Mouse (Mus musculus) forebrain, embryonic 16.5 days (tissue): Measurements from ENCODE around the gene Sorcs2. TPM values are rescaled to one million over a fixed set of nuclear protein-coding genes. Genes with fewer than 3 reads are reported as not detected.

Experiments used
- ATAC-seq: fragments of 200-750 bp; cut with Nextera tagmentation; 2 replicates; pipeline ENCODE4 v1.8.0; 2017; ENCODE audit warnings: mild to moderate bottlenecking, moderate library complexity
- H3K27ac ChIP-seq: fragments of 300-500 bp; sonication (generic); 2 replicates; pipeline ENCODE4 v1.5.1; 2014; ENCODE audit warnings: low read length, control low read depth
- H3K27me3 ChIP-seq: fragments of 300-500 bp; sonication (generic); replicated peaks from 2 replicates; pipeline ENCODE4 v1.6.1; 2014; ENCODE audit warnings: low read length; ENCODE audit not compliant: control insufficient read depth, insufficient read depth
- H3K36me3 ChIP-seq: fragments of 300-500 bp; sonication (generic); 2 replicates; pipeline ENCODE4 v1.6.1; 2014; ENCODE audit not compliant: control insufficient read depth, insufficient read depth
- H3K4me1 ChIP-seq: fragments of 300-500 bp; sonication (generic); replicated peaks from 2 replicates; pipeline ENCODE4 v1.6.1; 2014; ENCODE audit warnings: low read length; ENCODE audit not compliant: control insufficient read depth, insufficient read depth
- H3K4me2 ChIP-seq: fragments of 300-500 bp; sonication (generic); 2 replicates; pipeline ENCODE4 v1.6.1; 2014; ENCODE audit warnings: mild to moderate bottlenecking, low read length, control low read depth
- H3K4me3 ChIP-seq: fragments of 300-500 bp; sonication (generic); replicated peaks from 2 replicates; pipeline ENCODE4 v1.5.1; 2014; ENCODE audit warnings: mild to moderate bottlenecking, low read length, control low read depth
- H3K9ac ChIP-seq: fragments of 300-500 bp; sonication (generic); replicated peaks from 2 replicates; pipeline ENCODE4 v1.6.1; 2014; ENCODE audit warnings: low read depth, low read length, control low read depth
- H3K9me3 ChIP-seq: fragments of 300-500 bp; sonication (generic); 2 replicates; pipeline ENCODE4 v1.6.1; 2016; ENCODE audit warnings: low read length; ENCODE audit not compliant: control insufficient read depth
- WGBS: fragments of 180-500 bp; shearing (Covaris S2); extraction: QIAGEN DNeasy Blood & Tissue Kit; methylation state at CpG from one replicate; pipeline ENCODE4 v1.1.7; 2014; 5-methylcytosine and 5-hydroxymethylcytosine counted together
- polyA plus RNA-seq: library from polyadenylated mRNA; unstranded; fragments of >200 nt; fragmentation: Nextera tagmentation; extraction: Ambion mirVana; gene quantifications from 2 replicates; pipeline ENCODE4 v1.2.1, GENCODE M21; 2015

Sorcs2 gene
- polyA plus RNA-seq, 1 experiment from 2014 or later: 7.0 TPM

- Histone ChIP-seq H3K4me3 (no peak overlapping the region), H3K27ac (no peak overlapping the region), H3K9ac (no peak overlapping the region), H3K4me1 (peaks cover 2% of the 10 kb centered on the region; the same call in 1 of the 2 replicates), H3K36me3 (peaks cover 17% of the 10 kb centered on the region), H3K9me3 (no peaks in the 10 kb centered on the region), H3K27me3 (no peaks in the 10 kb centered on the region), H3K4me2 (no peak overlapping the region)
- WGBS: 76% methylated on average over 6 of the region's 6 CpGs
- ATAC-seq: no peak
These were observed 408.4 kb downstream of the Sorcs2 start for GRCm38 (mm10) chr5:35989506-35989905.

GRCm38 (mm10) chr5:35988085-35988484 lies 409.9 kb downstream of the Sorcs2 start:
- H3K4me2 ChIP-seq: no peak overlapping the region
- 89% methylated on average over 8 of the region's 8 CpGs for WGBS
- no peak overlapping the region for H3K27ac ChIP-seq
- ATAC-seq: no peak
- H3K9ac ChIP-seq: no peak overlapping the region
- peaks cover 11% of the 10 kb centered on the region for H3K36me3 ChIP-seq
- H3K9me3 ChIP-seq: no peaks in the 10 kb centered on the region
- no peaks in the 10 kb centered on the region for H3K27me3 ChIP-seq
- peaks cover 2% of the 10 kb centered on the region; the same call in 1 of the 2 replicates for H3K4me1 ChIP-seq
- no peak overlapping the region for H3K4me3 ChIP-seq

- no peaks in the 10 kb centered on the region for H3K9me3 ChIP-seq
- WGBS: 49% methylated on average over 8 of the region's 8 CpGs
- no peak overlapping the region for H3K4me2 ChIP-seq
- no peaks in the 10 kb centered on the region for H3K27me3 ChIP-seq
- ATAC-seq: peak; percentile 32; the same call in 1 of the 2 replicates
- peaks cover 9% of the 10 kb centered on the region for H3K4me1 ChIP-seq
- no peak overlapping the region for H3K9ac ChIP-seq
- H3K36me3 ChIP-seq: peaks cover 11% of the 10 kb centered on the region
- 0 out of 2 replicates have a peak overlapping the region, but pooled peaks have one; percentile 38 for H3K27ac ChIP-seq
- H3K4me3 ChIP-seq: no peak overlapping the region
These were observed 412.3 kb downstream of the Sorcs2 start for GRCm38 (mm10) chr5:35985611-35986010.

DNA sequence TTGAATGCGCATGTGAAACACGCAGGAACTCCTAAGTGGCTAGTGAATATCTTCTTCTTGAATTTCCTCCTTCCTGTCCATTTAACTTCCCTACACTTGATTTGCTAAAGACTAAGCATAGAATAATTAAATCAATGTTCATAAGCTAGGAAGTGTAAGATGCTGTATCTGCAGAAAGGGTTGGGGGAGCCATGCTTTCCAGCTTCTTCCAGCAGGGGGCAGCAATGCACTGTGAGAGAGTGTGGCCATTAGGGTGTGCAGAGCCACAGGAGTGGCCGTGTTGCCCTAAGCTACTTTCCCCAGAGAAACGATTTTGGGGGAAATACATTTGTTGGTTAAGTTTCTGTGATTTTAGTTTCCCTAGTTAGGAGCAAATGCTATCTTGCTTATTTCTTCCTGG lies 416.0 kb downstream of the Sorcs2 start:
- peaks cover 14% of the 10 kb centered on the region for H3K36me3 ChIP-seq
- H3K9ac ChIP-seq: no peak overlapping the region
- no peak overlapping the region for H3K27ac ChIP-seq
- no peak overlapping the region for H3K4me3 ChIP-seq
- peak; percentile 75 for ATAC-seq
- 38% methylated on average over 4 of the region's 4 CpGs for WGBS
- H3K9me3 ChIP-seq: no peaks in the 10 kb centered on the region
- H3K4me1 ChIP-seq: peaks cover 9% of the 10 kb centered on the region
- no peaks in the 10 kb centered on the region for H3K27me3 ChIP-seq
- H3K4me2 ChIP-seq: no peak overlapping the region

GRCm38 (mm10) chr5:35981341-35981740 lies 416.6 kb downstream of the Sorcs2 start:
- Histone ChIP-seq H3K9ac (no peak overlapping the region), H3K27me3 (no peaks in the 10 kb centered on the region), H3K27ac (no peak overlapping the region), H3K4me1 (peaks cover 9% of the 10 kb centered on the region), H3K4me2 (no peak overlapping the region), H3K9me3 (no peaks in the 10 kb centered on the region), H3K36me3 (peaks cover 20% of the 10 kb centered on the region), H3K4me3 (no peak overlapping the region)
- WGBS: 74% methylated on average over 5 of the region's 5 CpGs
- no peak for ATAC-seq

GRCm38 (mm10) chr5:35980542-35980941 lies 417.4 kb downstream of the Sorcs2 start:
- Histone ChIP-seq H3K9ac (no peak overlapping the region), H3K27ac (no peak overlapping the region), H3K4me3 (no peak overlapping the region), H3K27me3 (no peaks in the 10 kb centered on the region), H3K4me2 (no peak overlapping the region), H3K36me3 (peaks cover 20% of the 10 kb centered on the region), H3K9me3 (no peaks in the 10 kb centered on the region), H3K4me1 (peaks cover 9% of the 10 kb centered on the region)
- no peak for ATAC-seq
- WGBS: 77% methylated on average over 5 of the region's 5 CpGs

DNA sequence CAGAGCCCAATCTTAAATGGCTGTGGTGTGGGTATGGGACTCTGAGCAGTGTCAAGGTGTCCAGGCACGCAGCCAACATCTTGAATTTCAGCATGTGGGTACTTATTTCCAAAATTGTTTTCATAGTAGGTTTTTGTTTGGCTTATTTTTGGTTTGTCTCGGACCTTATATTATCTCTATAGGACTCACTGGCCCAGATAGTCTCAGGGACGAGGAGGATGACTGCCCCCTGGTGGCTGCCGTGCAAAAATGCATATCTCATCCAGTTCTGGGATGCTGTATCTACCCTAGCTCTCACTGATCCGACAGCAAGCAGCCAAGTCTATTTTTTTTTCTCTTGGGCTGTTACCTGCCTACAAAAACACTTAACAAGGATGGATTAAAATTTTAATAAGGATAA lies 422.3 kb downstream of the Sorcs2 start:
- H3K4me3 ChIP-seq: no peak overlapping the region
- peaks cover 3% of the 10 kb centered on the region; the same call in 1 of the 2 replicates for H3K4me1 ChIP-seq
- H3K4me2 ChIP-seq: no peak overlapping the region
- no peak overlapping the region for H3K9ac ChIP-seq
- H3K9me3 ChIP-seq: no peaks in the 10 kb centered on the region
- 18% methylated on average over 5 of the region's 5 CpGs for WGBS
- peaks cover 20% of the 10 kb centered on the region for H3K36me3 ChIP-seq
- no peak overlapping the region for H3K27ac ChIP-seq
- peak; percentile 77 for ATAC-seq
- H3K27me3 ChIP-seq: no peaks in the 10 kb centered on the region

DNA sequence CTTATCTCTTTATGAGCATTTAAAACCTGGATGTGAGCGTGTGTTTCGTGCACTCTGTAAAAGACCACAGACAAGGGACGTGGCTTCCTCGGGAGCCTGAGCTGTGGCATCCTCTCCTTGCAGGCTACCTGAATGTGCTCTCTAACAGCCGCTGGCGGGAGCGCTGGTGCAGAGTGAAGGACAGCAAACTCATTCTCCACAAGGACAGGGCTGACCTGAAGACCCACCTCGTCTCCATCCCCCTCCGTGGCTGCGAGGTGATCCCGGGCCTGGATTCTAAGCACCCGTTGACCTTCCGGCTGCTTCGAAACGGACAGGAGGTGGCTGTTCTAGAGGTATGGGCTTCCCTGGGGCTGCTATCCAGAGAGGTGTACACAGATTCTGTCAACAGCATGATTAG lies 423.7 kb downstream of the Sorcs2 start:
- Histone ChIP-seq H3K9me3 (no peaks in the 10 kb centered on the region), H3K4me1 (peaks cover 7% of the 10 kb centered on the region; the same call in 1 of the 2 replicates), H3K9ac (no peak overlapping the region), H3K4me3 (no peak overlapping the region), H3K4me2 (no peak overlapping the region), H3K36me3 (peaks cover 21% of the 10 kb centered on the region), H3K27ac (no peak overlapping the region), H3K27me3 (no peaks in the 10 kb centered on the region)
- 86% methylated on average over 15 of the region's 15 CpGs for WGBS
- ATAC-seq: no peak

GRCm38 (mm10) chr5:35973800-35974199 lies 424.1 kb downstream of the Sorcs2 start:
- Histone ChIP-seq H3K4me3 (no peak overlapping the region), H3K9me3 (no peaks in the 10 kb centered on the region), H3K4me1 (peaks cover 7% of the 10 kb centered on the region; the same call in 1 of the 2 replicates), H3K27me3 (no peaks in the 10 kb centered on the region), H3K36me3 (peaks cover 20% of the 10 kb centered on the region), H3K9ac (no peak overlapping the region), H3K4me2 (no peak overlapping the region), H3K27ac (no peak overlapping the region)
- ATAC-seq: no peak
- 80% methylated on average over 12 of the region's 12 CpGs for WGBS

DNA sequence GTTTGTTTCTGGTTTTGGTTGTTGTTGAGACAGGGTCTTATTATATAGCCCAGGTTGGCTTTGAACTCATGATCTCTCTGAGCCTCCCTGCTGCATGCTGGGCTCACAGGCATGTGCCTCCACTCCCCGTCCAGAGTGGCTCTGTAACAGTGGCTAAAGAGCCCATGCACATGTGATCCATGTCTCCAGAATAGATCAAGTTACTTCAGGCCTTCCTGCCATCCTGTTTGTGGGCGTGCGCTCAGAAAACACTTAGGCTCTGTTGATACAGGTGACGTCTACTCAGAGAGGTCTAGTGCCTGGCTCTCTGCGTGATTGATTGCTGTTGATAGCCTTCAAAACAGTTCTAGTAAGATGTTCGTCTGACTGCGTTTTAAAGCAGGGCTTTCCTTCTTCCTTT lies 425.2 kb downstream of the Sorcs2 start:
- Histone ChIP-seq H3K27me3 (no peaks in the 10 kb centered on the region), H3K4me2 (no peak overlapping the region), H3K36me3 (peaks cover 17% of the 10 kb centered on the region), H3K4me1 (peaks cover 7% of the 10 kb centered on the region; the same call in 1 of the 2 replicates), H3K27ac (no peak overlapping the region), H3K4me3 (no peak overlapping the region), H3K9me3 (no peaks in the 10 kb centered on the region), H3K9ac (no peak overlapping the region)
- WGBS: 86% methylated on average over 7 of the region's 7 CpGs
- ATAC-seq: no peak
